Mouse (Mus musculus): ENCODE results near the gene Fbp1. TPM values are rescaled to one million over a fixed set of nuclear protein-coding genes. Genes with fewer than 3 reads are reported as not detected.
"Not testable (repeated sequence)": the region's sequence is repeated elsewhere in the genome, so short reads cannot be mapped to it uniquely, and the experiment has no call there.

Fbp1 gene
- total RNA-seq, 1 experiment: 2.6 TPM

DNA sequence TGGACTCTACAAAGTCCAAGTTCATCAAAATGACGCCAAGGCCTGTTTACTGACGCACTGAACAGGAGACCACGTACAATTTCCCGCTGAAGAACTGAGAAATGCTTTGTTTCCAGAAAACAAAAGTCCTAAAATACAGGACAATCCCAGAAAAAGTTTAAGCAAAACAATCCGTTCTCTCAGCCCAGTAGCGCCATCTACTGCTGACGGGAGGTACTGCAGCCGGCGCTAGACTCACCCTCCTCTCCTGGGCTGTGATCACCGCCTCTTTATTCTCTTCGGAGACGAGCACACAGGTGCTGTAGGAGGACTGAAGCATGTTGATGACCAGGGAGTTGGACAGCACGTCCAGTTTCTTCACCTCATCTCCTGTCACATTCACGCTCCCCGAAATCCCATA, 33.4 kb downstream of the Fbp1 start:
- H3K9me3 ChIP-seq (ENCODE audit: control insufficient read depth, insufficient read depth, low read depth, low read length): no peaks in the 10 kb centered on the region
- in situ Hi-C loops (cut with MboI; ENCODE audit: low sequenced_read_pairs in 2 of 2, unreplicated experiment in 2 of 2): loop anchor here (10.0 to 25.0 kb wide), 2 partner anchors 230 to 392 kb away; partner anchors contain the start of genes 6720489N17Rik (in 1 of the 2) and Gm49359 (in 1 of the 2)

GRCm38 (mm10) chr13:62833341-62833740, 54.7 kb downstream of the Fbp1 start:
- Histone ChIP-seq H3K9ac (ENCODE audit: insufficient read depth, low read depth, low read length, poor library complexity, severe bottlenecking) (no peak overlapping the region), H3K27ac (ENCODE audit: insufficient read depth, low read depth, low read length, poor library complexity, severe bottlenecking) (no peak overlapping the region), H3K9me3 (ENCODE audit: control insufficient read depth, insufficient read depth, low read depth, low read length) (no peaks in the 10 kb centered on the region), H3K4me3 (ENCODE audit: insufficient read depth in 1 of 2, low read depth in 1 of 2, low read length in 2 of 2, poor library complexity in 1 of 2, severe bottlenecking in 1 of 2) (no peak overlapping the region), H3K36me3 (ENCODE audit: control insufficient read depth, insufficient read depth, low read length, poor library complexity, severe bottlenecking) (no peaks in the 10 kb centered on the region), H3K4me1 (ENCODE audit: control insufficient read depth in 2 of 2, insufficient read depth in 2 of 2, low read length in 2 of 2, poor library complexity in 1 of 2) (no peaks in the 10 kb centered on the region)
- no peak for TF ChIP-seq ZNF384 (IDR thresholded peaks at IDR 0.05; ENCODE audit: low read depth, low read length)
- no peak for TF ChIP-seq HCFC1 (IDR thresholded peaks at IDR 0.05; ENCODE audit: borderline replicate concordance, insufficient read depth, low read length)
- TF ChIP-seq ZC3H11A (IDR thresholded peaks at IDR 0.05; ENCODE audit: borderline replicate concordance, low read depth, low read length): no peak
- TF ChIP-seq CHD2 (IDR thresholded peaks at IDR 0.05; ENCODE audit: low read depth, low read length): no peak
- no peak for TF ChIP-seq MAFK (IDR thresholded peaks at IDR 0.05; ENCODE audit: insufficient read depth, low read depth, low read length)
- DNase-seq (ENCODE audit: low read depth, low spot score): no peak
- in situ Hi-C loops (cut with MboI; ENCODE audit: low sequenced_read_pairs in 2 of 2, unreplicated experiment in 2 of 2): no loop called here

More for the DNA sequence above, 33.4 kb downstream of the Fbp1 start:
- Histone ChIP-seq H3K4me3 (ENCODE audit: insufficient read depth in 1 of 2, low read depth in 1 of 2, low read length in 2 of 2, poor library complexity in 1 of 2, severe bottlenecking in 1 of 2) (no peak overlapping the region), H3K27ac (ENCODE audit: insufficient read depth, low read depth, low read length, poor library complexity, severe bottlenecking) (no peak overlapping the region), H3K4me1 (ENCODE audit: control insufficient read depth in 2 of 2, insufficient read depth in 2 of 2, low read length in 2 of 2, poor library complexity in 1 of 2) (peaks cover 3 to 12% of the 10 kb centered on the region in 2 experiments; a peak in 2 of 4 replicates), H3K36me3 (ENCODE audit: control insufficient read depth, insufficient read depth, low read length, poor library complexity, severe bottlenecking) (no peaks in the 10 kb centered on the region), H3K9ac (ENCODE audit: insufficient read depth, low read depth, low read length, poor library complexity, severe bottlenecking) (no peak overlapping the region)
- no peak for TF ChIP-seq HCFC1 (IDR thresholded peaks at IDR 0.05; ENCODE audit: borderline replicate concordance, insufficient read depth, low read length)
- peak; percentile 74; the same call in 1 of the 2 replicates for TF ChIP-seq ZC3H11A (IDR thresholded peaks at IDR 0.05; ENCODE audit: borderline replicate concordance, low read depth, low read length)
- 0 out of 2 replicates have a peak, but pooled peaks have one; percentile 9 for TF ChIP-seq ZNF384 (IDR thresholded peaks at IDR 0.05; ENCODE audit: low read depth, low read length)
- no peak for TF ChIP-seq CHD2 (IDR thresholded peaks at IDR 0.05; ENCODE audit: low read depth, low read length)
- no peak for TF ChIP-seq MAFK (IDR thresholded peaks at IDR 0.05; ENCODE audit: insufficient read depth, low read depth, low read length)
- DNase-seq (ENCODE audit: low read depth, low spot score): peak; percentile 75

DNA sequence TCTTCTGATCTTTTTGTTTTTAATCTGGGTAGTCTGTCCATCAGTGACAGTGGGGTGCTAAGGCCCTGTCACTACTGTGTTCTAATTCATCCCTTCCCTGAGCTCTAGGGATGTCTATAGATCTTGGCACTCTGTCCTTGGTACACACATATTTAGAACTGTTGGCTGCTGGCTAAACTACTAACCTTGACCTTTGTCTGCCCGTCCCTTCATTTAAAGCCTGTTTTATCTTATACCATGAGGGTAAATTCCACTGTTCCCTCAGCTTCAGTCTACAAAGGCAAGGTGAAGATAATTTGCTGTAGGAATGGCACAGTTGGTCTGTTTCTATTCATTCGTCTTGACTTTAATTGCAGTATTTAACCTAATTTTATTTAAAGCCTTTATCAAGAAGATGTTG, 55.8 kb downstream of the Fbp1 start:
- no peak for DNase-seq (ENCODE audit: low read depth, low spot score)
- H3K36me3 ChIP-seq (ENCODE audit: control insufficient read depth, insufficient read depth, low read length, poor library complexity, severe bottlenecking): no peaks in the 10 kb centered on the region
- no peaks in the 10 kb centered on the region for H3K9me3 ChIP-seq (ENCODE audit: control insufficient read depth, insufficient read depth, low read depth, low read length)
- H3K4me3 ChIP-seq (ENCODE audit: insufficient read depth in 1 of 2, low read depth in 1 of 2, low read length in 2 of 2, poor library complexity in 1 of 2, severe bottlenecking in 1 of 2): no peak overlapping the region
- no peak overlapping the region for H3K27ac ChIP-seq (ENCODE audit: insufficient read depth, low read depth, low read length, poor library complexity, severe bottlenecking)
- TF ChIP-seq CHD2 (IDR thresholded peaks at IDR 0.05; ENCODE audit: low read depth, low read length) (no peak), ZNF384 (IDR thresholded peaks at IDR 0.05; ENCODE audit: low read depth, low read length) (no peak), ZC3H11A (IDR thresholded peaks at IDR 0.05; ENCODE audit: borderline replicate concordance, low read depth, low read length) (no peak), MAFK (IDR thresholded peaks at IDR 0.05; ENCODE audit: insufficient read depth, low read depth, low read length) (no peak), HCFC1 (IDR thresholded peaks at IDR 0.05; ENCODE audit: borderline replicate concordance, insufficient read depth, low read length) (no peak)
- H3K4me1 ChIP-seq (ENCODE audit: control insufficient read depth in 2 of 2, insufficient read depth in 2 of 2, low read length in 2 of 2, poor library complexity in 1 of 2): no peaks in the 10 kb centered on the region
- H3K9ac ChIP-seq (ENCODE audit: insufficient read depth, low read depth, low read length, poor library complexity, severe bottlenecking): no peak overlapping the region
- in situ Hi-C loops (cut with MboI; ENCODE audit: low sequenced_read_pairs in 2 of 2, unreplicated experiment in 2 of 2): no loop called here

GRCm38 (mm10) chr13:62815705-62816104, 72.4 kb downstream of the Fbp1 start:
- DNase-seq (ENCODE audit: low read depth, low spot score); H3K4me1 ChIP-seq (ENCODE audit: control insufficient read depth in 2 of 2, insufficient read depth in 2 of 2, low read length in 2 of 2, poor library complexity in 1 of 2); H3K27ac ChIP-seq (ENCODE audit: insufficient read depth, low read depth, low read length, poor library complexity, severe bottlenecking); in situ Hi-C loops (cut with MboI; ENCODE audit: low sequenced_read_pairs in 2 of 2, unreplicated experiment in 2 of 2); H3K36me3 ChIP-seq (ENCODE audit: control insufficient read depth, insufficient read depth, low read length, poor library complexity, severe bottlenecking); H3K9ac ChIP-seq (ENCODE audit: insufficient read depth, low read depth, low read length, poor library complexity, severe bottlenecking); H3K9me3 ChIP-seq (ENCODE audit: control insufficient read depth, insufficient read depth, low read depth, low read length); H3K4me3 ChIP-seq (ENCODE audit: insufficient read depth in 1 of 2, low read depth in 1 of 2, low read length in 2 of 2, poor library complexity in 1 of 2, severe bottlenecking in 1 of 2): not testable (repeated sequence)

Other genes starting within 250 kb of the Fbp1 start
- gene Platr25, start 127.6 kb downstream of the Fbp1 start, total RNA-seq (2012; rRNA removed): 25.9 and 30.4 TPM in 2 replicates
- 5.0 TPM in 2 replicates for gene Gm5141, start 102.5 kb downstream of the Fbp1 start, total RNA-seq (2012; rRNA removed)
- gene Fbp2, start 29.9 kb downstream of the Fbp1 start, total RNA-seq (2012; rRNA removed): 3.0 and 10.4 TPM in 2 replicates
- 58.3 and 90.6 TPM in 2 replicates for gene 2010111I01Rik, start 76.6 kb upstream of the Fbp1 start, total RNA-seq (2012; rRNA removed)